Mouse (Mus musculus) liver, embryonic 14.5 days (tissue): Measurements from ENCODE around the gene Smok3c.

ENCODE experiments used
- CTCF ChIP-seq: IDR thresholded peaks from 2 replicates; pipeline ENCODE4 v1.5.1; 2016; ENCODE audit warnings: antibody characterized with exemption, low read depth, control low read depth
- EP300 ChIP-seq: IDR thresholded peaks from 2 replicates; pipeline ENCODE4 v1.6.1; 2016; ENCODE audit warnings: antibody characterized with exemption, low read depth

GRCm38 (mm10) chr5:138104976-138105375 lies 52.0 kb downstream of the Smok3c start:
- TF ChIP-seq EP300 (no peak), CTCF (no peak)
